Mouse (Mus musculus) cerebellum, adult 8-10 months (tissue): ENCODE results near the gene Orm2.
A peak's percentile ranks its signal among the peaks of the same experiment; 100 is the strongest.

Experiments
- DNase-seq: peaks from one replicate; pipeline ENCODE4 v3.0.0; 2022

Orm2 gene

DNA sequence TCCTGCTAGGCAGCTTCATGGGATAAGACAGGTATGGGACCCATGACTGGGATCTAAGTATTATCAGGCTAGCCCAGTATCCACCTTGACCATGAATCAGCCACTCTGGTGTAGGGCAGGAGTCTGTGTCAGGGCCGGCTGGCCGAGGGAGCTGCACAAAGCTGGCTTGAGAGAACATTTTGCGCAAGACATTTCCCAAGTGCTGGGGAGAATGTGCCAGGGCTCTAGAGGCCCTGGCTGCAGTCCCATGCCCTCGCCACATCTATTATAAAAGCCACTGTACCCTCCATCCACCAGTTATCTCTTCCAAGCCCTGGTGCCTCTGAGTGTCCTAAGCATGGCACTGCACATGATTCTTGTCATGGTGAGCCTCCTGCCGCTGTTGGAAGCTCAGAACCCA, at the start of gene Orm2:
TSS of gene Orm2 (plus strand) at position 300 of the 400 bp plus-strand sequence.
- no peak for DNase-seq

DNA sequence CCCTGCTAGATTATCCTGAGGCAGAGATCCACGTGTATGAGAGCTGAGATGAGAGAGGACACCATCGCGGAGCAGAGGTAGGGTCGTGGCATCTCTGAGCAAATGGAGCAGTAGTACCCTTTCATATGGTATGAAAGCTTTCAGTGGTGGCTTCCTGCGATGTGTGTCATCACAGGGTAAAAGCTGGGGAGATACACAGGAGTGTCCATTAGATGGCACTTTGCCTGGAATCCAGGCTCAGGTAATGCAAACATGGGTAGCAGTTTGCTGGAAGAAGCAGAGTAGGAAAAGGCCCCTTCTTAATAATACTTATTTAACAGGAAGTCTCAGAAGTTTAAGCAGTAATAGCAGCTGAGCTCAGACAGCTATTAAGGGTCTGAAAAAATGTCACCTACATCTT, 48.2 kb upstream of the Orm2 start:
- DNase-seq: no peak

DNA sequence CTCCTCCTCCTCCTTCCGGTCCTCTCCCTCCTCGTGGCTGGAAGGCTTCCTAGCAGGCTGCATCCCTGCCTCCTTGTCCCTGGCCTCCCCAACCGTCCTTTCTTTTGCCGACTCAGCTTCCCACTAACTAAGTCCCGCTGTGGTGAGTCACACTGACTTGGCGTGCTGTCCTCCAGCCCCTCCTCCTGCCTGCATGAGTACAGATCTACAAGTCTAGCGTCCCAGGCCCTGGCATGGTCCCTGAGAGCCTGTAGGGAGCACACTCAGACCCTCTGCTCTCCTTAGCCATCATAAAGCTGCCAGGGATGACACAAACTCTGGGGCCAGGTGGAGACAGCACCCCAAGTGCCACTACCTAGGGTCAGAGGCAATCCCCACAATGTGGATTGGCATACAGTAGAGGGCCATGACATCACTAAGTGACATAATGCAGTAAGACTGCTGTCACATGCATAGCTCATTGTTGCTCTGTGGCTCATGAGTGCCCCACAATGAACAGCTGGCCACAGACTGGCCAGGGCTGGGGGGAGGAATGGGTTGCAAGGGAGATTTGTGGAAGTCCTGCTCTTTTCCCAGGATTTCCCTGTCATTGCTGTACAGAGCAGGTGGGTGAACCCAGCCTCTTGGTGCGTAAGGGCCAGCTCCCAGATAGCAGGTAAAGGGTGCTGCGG, 46.0 kb upstream of the Orm2 start:
- DNase-seq: no peak

DNA sequence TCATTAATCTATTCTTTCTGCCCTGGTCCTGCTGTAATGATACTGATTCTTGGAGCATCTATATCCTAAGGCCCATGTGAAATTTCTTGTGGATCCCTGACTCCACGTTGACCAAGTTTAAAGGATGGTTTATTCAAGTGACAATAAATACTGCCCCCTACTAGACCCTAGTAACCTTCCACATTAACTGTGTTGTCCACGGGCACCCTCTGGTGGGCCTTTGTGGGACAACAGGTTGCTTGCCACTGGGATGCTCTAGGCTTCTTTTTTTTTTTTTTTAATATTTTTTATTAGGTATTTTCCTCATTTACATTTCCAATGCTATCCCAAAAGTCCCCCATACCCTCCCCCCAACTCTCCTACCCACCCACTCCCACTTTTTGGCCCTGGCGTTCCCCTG, 42.7 kb upstream of the Orm2 start:
- DNase-seq: peak; percentile 59

DNA sequence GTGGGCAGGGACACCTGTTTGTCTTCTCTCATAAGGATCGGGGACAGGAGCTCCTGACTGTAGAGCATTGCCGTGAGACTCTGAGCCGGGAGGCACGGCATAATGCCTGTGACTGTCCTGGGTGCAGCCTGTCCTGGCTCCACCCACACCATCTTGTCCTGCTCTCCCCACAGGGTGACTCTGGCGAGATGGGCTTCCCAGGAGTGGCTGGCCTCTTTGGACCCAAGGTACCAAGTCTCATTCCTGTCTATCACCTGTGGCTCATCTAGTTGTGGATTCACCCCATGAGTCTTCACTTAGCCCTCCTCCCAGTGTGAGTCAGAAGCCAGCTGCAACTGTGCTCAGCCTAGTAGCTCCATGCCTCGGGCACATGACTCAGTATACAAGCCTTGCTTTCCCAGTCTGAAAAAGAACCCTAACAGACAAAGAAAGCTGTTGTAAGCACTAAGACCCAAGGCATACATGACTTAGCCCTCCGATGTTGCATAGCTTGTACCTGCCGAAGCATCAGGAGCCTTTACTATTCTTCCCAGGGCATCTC, 38.9 kb upstream of the Orm2 start:
- DNase-seq: no peak

DNA sequence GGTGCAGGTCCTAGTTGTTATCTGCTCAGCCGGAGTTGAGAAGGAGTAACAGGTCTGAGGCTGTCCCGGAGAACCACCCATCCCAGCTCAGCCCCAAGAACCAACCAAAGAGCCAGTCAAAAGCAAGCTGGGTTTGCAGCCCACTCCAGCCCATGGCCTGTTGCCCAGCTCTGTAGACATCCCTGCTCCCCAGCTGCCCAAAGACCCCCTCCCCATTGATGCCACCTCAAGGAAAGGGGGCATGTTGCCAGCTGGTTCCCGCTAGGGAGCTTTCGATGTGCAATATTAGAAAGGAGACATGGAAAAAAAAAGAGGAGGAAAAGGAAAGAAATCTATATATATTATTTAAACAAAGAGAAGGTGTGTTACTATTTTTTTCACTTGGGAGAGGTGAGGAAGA, 28.8 kb upstream of the Orm2 start:
- no peak for DNase-seq

DNA sequence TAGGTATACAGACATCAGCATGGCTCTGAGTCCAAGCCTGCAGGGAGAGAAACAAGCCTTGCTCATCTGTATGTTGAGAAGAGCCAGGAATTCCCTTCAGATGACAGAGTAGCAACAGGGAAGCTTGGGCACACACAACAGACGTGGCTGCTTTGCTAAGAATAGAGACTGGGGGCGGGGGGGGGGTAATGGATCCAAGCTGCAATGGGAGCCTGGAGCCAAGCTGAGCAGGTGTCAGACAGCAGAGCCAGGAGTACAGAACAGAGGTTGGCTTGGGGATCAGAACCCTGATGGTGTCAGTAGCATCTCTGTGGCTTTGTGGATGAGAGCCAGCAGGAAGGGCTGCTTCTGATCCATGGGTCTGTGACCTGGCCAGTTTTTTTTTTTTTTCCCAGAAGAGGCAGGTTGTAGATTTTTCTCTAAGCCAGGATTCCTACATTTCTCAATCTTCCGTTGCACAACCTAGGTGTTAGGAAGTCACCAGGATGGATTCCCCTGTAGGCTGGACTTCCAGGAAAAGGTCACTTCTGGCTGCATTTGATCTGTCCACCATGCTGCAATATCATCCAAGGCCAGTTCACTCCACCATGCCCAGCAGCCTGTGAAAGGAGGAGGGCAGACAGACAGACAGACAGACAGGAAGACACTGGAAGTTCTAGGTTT, 23.7 kb upstream of the Orm2 start:
- no peak for DNase-seq

DNA sequence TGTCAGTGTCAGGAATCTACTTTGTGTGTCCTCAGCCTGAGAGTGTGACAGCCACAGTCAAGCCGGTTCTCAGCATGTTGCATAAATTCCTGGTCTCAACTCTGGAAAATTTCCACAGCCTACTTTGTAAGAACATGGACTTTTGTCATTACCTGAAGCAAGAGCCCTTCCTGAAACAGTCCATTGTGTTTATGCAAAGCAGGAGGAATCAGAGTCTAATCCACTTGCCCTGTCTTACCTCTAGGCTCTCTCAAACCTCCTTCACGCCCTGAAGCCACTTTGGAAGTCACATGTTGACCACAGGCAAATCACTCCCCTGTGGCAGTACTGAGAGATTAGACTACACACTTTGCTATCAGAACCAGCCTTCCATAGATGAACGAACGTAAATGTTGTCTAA, 19.8 kb upstream of the Orm2 start:
- no peak for DNase-seq

DNA sequence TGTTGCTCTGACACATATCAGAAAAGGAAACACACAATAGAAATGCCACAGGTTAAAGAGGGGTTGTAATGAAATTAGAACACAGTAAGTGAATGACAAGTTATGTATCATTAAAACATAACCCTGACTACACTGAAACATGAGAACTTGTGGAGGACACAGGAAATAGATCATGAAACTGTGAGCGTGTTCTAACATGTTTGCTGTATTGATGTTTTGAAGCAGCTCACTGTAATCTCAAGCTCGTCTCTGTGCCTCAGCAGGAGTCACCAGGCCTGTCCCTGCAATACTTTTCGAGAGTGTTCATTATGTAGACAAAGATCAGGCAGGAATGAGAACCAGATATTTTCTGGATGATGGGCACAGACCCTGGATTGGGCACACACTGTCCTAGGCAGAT, 18.6 kb upstream of the Orm2 start:
- no peak for DNase-seq

DNA sequence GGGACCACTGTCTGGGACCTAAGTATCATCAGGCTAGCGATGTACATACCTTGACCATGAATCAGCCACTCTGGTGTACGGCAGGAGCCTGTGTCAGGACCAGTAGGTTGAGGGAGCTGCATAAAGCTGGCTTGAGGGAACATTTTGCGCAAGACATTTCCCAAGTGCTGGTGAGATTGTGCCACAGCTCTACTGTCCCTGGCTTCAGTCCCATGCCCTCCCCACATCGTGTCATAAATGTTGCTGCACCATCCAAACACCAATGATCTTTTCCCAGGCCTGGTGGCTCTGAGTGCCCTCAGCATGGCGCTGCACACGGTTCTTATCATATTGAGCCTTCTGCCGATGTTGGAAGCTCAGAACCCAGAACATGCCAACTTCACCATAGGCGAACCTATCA, 18.0 kb upstream of the Orm2 start, which contains the start of gene Orm1:
TSS of gene Orm1 (plus strand) at position 266 of the 400 bp plus-strand sequence.
- no peak for DNase-seq

DNA sequence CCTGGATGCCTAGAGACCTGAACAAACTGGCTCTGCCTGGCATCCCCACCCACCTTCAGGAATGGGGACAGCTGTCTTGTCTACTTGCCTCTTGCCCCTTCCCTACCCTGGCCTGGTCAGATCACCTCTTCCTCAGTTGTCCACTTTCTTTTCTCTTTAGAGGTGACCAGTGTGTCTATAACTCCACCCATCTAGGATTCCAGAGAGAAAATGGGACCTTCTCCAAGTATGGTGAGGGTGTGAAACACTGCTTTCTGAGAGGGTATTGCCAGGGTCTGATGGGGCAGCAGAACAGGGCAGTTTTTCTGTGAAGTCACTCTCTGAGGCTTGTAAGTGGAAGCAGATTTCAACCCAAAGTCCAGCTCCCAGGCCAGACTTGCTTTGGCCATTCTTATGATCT, 17.0 kb upstream of the Orm2 start:
- no peak for DNase-seq

DNA sequence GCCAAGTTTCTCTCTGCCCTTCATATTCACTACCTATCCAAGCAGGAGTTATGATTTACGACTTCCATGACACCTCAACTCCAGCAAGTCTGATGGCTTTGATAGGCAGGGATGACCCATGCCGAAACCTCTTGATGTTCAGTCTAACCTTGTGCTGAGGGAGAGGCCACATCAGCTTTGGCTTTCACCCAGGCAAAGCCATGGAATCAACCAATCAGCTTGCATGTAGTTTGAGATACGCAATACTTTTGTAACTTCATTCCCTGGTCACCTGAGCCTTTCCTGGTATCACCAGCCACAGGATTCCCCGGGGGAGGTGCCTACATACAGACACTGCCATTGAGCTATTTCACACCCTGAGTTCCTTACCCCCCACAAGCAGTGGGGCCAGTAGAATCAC, 15.6 kb upstream of the Orm2 start:
- no peak for DNase-seq

DNA sequence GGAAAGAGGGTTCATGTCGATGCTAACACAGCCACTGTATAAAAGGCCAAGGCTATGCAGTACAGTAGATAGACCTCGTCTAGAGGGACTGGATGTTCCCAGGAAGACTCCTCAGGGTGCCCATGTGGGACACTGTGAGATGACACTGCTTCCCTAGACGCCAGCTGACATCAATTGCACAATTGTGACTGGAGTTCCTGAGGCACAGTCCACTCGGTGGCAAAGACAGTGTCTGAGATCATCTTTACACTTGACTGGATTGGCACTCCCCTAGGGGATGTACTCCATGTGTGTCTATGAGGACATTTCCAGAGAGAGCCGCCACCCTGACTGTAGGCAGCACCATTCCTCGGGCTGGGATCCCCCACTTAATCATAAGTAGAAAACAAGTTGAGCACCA, 13.7 kb upstream of the Orm2 start:
- DNase-seq: no peak

DNA sequence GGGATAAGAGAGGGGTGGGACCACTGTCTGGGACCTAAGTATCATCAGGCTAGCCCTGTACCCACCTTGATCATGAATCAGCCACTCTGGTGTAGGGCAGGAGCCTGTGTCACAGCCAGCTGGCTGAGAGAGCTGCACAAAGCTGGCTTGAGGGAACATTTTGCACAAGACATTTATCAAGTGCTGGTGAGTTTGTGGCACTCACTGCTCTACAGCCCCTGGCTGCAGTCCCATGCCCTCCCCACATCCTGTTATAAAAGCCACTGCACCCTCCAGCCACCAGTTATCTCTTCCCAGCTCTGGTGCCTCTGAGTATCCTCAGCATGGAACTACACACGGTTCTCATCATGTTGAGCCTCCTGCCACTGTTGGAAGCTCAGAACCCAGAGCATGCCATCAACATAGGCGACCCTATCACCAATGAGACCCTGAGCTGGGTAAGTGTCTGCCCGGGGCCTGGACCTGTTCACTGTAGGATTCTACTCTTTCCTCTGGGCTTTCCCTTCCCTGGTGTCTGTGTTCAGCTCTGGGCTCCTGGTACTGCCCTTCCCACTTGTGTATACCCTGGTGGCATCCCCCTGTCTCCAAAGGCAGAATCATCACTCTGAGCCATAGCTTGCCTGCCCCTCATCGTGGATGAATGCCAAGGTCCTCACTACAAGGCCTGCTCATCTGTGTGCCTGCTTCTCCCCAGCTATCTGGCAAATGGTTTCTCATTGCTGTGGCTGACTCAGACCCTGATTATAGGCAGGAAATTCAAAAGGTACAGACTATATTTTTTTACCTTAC, 6.2 kb upstream of the Orm2 start, which contains the start of gene Orm3:
TSS of gene Orm3 (plus strand) at position 286 of the 789 bp plus-strand sequence.
- DNase-seq: no peak

DNA sequence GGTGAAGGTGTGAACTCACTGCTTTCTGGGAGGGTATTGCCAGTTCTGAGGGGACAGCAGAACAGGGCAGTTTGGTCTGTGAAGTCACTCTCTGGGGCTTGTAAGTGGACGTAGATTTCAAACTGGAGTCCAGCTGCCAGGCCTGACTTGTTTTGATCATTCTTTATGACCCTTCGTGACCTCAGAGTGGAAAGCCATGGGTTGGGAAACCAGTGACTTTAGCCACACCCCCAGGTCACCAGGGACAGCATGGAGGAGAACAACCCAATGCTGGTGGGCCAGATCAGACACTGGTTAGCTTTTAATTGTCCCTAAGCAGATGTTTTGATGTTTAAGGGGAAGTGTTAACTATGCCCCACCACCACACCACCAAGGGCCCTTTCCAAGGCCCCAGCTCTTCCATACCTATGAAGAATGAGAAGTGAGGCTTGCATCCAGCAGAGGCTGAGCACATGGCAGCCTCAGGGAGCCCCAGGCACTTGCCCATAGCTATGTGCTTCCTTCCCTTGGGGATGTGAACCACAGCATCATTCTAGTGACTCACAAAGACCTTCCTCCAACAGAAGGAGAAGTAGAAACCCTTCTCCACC, 5.2 kb upstream of the Orm2 start:
- DNase-seq: no peak

DNA sequence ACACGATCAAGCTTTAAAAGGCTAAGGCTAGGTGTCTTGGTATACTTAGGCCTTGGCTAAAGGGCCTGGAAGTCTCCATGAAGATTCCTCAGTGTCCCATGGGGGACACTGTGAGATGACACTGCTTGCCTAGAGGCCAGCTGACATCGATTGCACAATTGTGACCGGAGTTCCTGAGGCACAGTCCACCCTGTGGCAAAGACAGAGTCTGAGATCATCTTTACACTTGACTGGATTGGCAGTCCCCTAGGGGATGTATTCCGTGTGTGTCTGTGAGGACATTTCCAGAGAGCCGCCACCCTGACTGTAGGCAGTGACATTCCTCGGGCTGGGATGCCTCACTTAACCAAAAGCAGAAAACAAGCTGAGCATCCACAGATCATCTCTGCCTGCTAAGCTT, 2.4 kb upstream of the Orm2 start:
- no peak for DNase-seq

DNA sequence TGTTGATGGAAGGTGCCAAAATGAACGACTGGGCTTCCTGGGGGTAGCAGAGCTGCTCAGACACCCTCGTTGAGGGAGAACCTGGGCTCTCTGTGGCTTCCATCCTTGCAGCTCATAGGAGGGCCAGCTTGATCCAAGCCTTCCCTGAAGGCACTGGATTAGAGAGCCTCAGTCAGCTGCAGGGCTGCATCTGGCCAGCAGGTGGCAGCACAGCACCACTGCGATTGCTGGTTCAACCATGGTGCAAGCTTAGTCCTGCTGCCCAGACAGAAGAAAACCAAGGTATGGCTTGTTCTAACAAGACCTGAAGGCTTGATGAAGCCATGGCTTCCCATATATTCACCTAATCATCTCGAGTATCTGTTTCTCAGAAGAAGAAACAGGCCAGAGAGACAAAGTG, 6.3 kb downstream of the Orm2 start:
- peak; percentile 63 for DNase-seq

DNA sequence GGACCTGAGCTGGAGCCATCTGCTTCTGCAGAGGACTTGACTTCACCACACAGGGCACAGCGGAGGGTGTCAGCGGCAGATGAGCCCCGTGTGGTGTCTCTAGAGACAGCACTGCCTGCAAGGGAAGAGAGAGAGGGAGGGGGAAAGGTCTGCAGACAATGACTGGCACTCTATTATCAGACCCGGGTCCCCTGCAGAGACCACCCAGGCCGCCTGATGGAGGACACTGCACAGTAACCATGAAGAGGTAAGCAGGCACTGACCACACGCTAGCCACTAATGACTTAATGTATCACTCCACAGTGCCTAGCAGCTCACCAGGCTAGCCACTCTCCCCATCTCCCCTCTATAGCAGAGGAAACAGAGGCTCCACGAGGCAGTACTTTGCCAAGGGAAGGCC, 8.6 kb downstream of the Orm2 start:
- no peak for DNase-seq

DNA sequence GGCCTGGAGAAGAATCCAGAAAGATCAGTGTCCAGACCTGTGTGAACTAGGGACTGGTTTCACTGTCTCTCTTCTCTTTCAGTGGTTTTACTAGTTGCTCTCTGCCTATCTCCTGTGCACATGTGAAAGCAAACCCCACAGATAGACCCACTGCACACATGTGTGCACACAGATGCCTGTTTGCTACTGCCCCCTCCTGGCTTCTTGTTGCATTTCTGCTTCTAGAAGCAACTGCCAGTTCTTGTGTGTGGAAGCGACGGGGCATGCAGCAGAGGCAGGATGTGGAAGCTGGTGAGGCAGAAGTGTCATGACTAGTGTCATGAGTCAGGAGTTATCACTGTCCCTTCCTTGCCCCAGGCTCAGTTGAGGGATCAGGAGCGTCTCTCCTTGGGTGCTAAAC, 9.6 kb downstream of the Orm2 start:
- DNase-seq: no peak

DNA sequence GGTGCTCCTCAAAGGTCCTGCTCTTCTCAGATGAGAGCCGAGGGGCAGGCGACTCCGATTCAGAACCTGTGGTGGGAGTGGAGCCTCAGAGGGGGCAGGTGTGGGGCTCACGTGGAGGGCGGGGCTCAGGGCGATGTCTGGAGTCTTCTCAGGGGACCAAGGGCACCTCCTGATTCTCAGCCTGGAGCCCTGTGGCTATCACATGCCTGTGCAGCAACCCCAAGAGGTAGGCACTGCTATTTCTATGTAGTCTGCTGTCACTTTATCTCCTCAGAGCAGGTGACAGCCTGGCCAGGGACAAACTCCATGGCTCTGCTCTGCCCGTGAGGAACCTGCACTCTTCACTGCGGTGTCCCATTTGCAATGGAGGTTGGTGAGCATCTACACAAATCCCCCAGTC, 11.2 kb downstream of the Orm2 start:
- DNase-seq: no peak

DNA sequence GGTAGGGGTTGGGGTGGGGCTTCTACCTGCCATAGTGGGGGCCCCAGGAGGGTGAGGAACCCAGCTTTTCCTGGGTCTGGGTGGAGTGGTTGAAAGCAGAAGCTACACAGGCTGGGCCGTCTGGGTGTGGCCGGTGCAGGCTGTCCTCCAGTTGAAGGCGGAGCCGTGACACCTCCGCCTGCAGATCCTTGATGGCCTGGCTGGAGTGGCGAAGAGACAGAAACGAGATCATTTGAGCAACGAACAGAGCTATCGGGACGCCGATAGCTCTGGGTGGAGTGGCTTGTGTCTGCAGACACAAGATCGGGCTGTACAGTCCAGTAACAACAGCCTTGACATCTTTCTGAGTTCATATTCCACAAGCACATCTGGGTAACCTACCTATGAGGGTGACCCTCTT, 12.1 kb downstream of the Orm2 start:
- no peak for DNase-seq

DNA sequence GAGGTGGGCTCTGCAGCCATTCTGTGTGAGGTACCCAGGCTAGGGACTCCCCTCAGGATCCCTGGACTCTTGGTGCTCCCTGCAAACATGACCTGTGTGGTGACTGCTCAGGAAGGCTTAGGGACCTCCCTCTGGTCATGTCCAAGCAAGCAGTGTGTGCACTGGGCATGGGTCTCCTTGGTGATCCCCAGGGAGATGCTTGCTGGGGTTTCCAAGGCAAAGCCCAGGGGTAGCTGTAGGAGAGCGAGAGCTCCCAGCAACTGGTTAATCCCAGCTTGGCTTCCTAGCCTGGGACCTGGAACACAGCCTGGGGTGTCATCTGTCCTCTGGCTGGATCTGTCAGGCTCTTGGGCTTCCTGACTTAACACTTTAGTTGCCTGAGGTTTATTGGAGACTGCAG, 13.1 kb downstream of the Orm2 start:
- DNase-seq: no peak

DNA sequence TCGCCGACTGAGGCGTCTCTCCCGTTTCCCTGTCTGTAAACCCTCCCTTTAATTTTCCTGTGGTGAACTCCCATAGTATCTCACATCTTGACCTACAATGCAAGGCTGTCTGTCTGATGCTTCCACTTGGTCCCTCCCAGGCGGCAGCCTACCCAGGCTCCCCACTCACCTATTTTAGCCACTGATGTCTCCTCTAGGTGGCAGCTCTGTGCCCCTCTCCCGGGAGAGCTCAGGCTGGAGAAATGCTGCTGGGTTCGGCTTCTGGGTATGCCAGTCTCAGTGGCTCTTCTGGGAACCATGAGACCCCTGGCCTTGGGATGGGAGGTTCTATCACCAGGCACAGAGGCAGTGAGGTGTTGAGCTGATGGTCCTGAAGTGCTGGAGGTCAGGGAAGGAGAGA, 15.2 kb downstream of the Orm2 start:
- DNase-seq: no peak
